In genomic region chr9:59073887-59074286, GRCm38 (mm10) we compare ENCODE assay signal across 21 mouse cellular contexts. TPM values are rescaled to one million over a fixed set of nuclear protein-coding genes. Genes with fewer than 3 reads are reported as not detected.
DNase-seq lines count a peak whose midpoint lies in the region; ATAC-seq lines count a peak whose summit lies in the region.
"Had no signal": no experiment of that assay in that cellular context is flagged by ENCODE, and none has a peak within 500 bp of the region (broad histone marks: within the 10 kb centered on the region; RNA-seq: fewer than 3 reads in every experiment).

No protein-coding gene starts in this region.

- no peak for DNase-seq in forebrain, embryonic 11.5 days (ENCODE audit: low spot score)
- no peak for DNase-seq in neural tube, embryonic 10.5 days (ENCODE audit: extremely low spot score, low spot score)
- no peak for DNase-seq in adrenal gland, postnatal 10 days
- DNase-seq in retina, postnatal 1 day, result no peak
- DNase-seq: cerebellum, adult 2 months; cerebellum, postnatal 36 days; embryo, embryonic 11 days; gastrocnemius, postnatal 14 days; heart, adult 11 months; kidney, adult 9 months; kidney, postnatal 14 days; lung, postnatal 4 days; right cerebral cortex, postnatal 14 days had no signal

- H3K4me3 ChIP-seq in forebrain, embryonic 13.5 days, result no peak overlapping the region
- H3K4me3 ChIP-seq in forebrain, embryonic 11.5 days (ENCODE audit: low read depth, low read length), result no peak overlapping the region
- H3K4me3 ChIP-seq in neural tube, embryonic 14.5 days (ENCODE audit: low read depth, low read length), result no peak overlapping the region
- no peak overlapping the region for H3K4me3 ChIP-seq in midbrain, embryonic 13.5 days (replicated peaks)
- H3K4me3 ChIP-seq: myocyte; neural tube, embryonic 15.5 days had no signal

- no peak overlapping the region for H3K4me2 ChIP-seq in forebrain, embryonic 13.5 days
- H3K4me2 ChIP-seq in forebrain, embryonic 11.5 days (ENCODE audit: low read depth, low read length, severe bottlenecking), result no peak overlapping the region
- no peak overlapping the region for H3K4me2 ChIP-seq in neural tube, embryonic 14.5 days (ENCODE audit: low read depth, low read length)
- no peak overlapping the region for H3K4me2 ChIP-seq in midbrain, embryonic 13.5 days (replicated peaks)
- H3K4me2 ChIP-seq: heart, embryonic 11.5 days; neural tube, embryonic 15.5 days had no signal

- H3K27ac ChIP-seq in forebrain, embryonic 13.5 days, result peak overlapping the region; percentile 73; the same call in 1 of the 2 replicates
- no peak overlapping the region for H3K27ac ChIP-seq in forebrain, embryonic 11.5 days (ENCODE audit: low read depth, low read length)
- H3K27ac ChIP-seq in neural tube, embryonic 14.5 days (ENCODE audit: low read depth, low read length), result no peak overlapping the region
- H3K27ac ChIP-seq in midbrain, embryonic 13.5 days, result 0 out of 2 replicates have a peak overlapping the region, but pooled peaks have one; percentile 21
- H3K27ac ChIP-seq: neural tube, embryonic 15.5 days had no signal

- ATAC-seq in forebrain, embryonic 13.5 days, result no peak
- no peak for ATAC-seq in forebrain, embryonic 11.5 days (replicated peaks; ENCODE audit: low FRiP score)
- ATAC-seq in neural tube, embryonic 14.5 days (ENCODE audit: low read depth), result peak; percentile 32; the same call in 1 of the 2 replicates
- ATAC-seq in midbrain, embryonic 13.5 days, result 0 out of 2 replicates have a peak, but pooled peaks have one; percentile 28
- ATAC-seq: CD4-positive, CD25-positive, alpha-beta regulatory T cell, adult 4 months; intestine, embryonic 16.5 days had no signal

- no peak overlapping the region for H3K9ac ChIP-seq in forebrain, embryonic 13.5 days
- H3K9ac ChIP-seq in forebrain, embryonic 11.5 days (ENCODE audit: low read length), result no peak overlapping the region
- H3K9ac ChIP-seq in neural tube, embryonic 14.5 days (replicated peaks; ENCODE audit: low read depth, low read length), result no peak overlapping the region
- no peak overlapping the region for H3K9ac ChIP-seq in midbrain, embryonic 13.5 days (replicated peaks)
- H3K9ac ChIP-seq: neural tube, embryonic 15.5 days had no signal

- H3K36me3 ChIP-seq in forebrain, embryonic 13.5 days (ENCODE audit: poor library complexity, severe bottlenecking), result no peaks in the 10 kb centered on the region
- no peaks in the 10 kb centered on the region for H3K36me3 ChIP-seq in forebrain, embryonic 11.5 days (ENCODE audit: control insufficient read depth, insufficient read depth, low read length)
- no peaks in the 10 kb centered on the region for H3K36me3 ChIP-seq in neural tube, embryonic 14.5 days (ENCODE audit: control insufficient read depth, insufficient read depth, low read length)
- no peaks in the 10 kb centered on the region for H3K36me3 ChIP-seq in midbrain, embryonic 13.5 days
- H3K36me3 ChIP-seq: neural tube, embryonic 15.5 days had no signal

- H3K27me3 ChIP-seq in forebrain, embryonic 13.5 days, result no peaks in the 10 kb centered on the region; the same call in 1 of the 2 replicates
- H3K27me3 ChIP-seq in forebrain, embryonic 11.5 days (ENCODE audit: control insufficient read depth, insufficient read depth, low read length), result no peaks in the 10 kb centered on the region
- H3K27me3 ChIP-seq in neural tube, embryonic 14.5 days (ENCODE audit: control insufficient read depth, insufficient read depth, low read length), result no peaks in the 10 kb centered on the region
- H3K27me3 ChIP-seq in midbrain, embryonic 13.5 days, result peaks cover 4% of the 10 kb centered on the region; the same call in 1 of the 2 replicates
- H3K27me3 ChIP-seq: neural tube, embryonic 15.5 days had no signal

- peaks cover 37% of the 10 kb centered on the region for H3K4me1 ChIP-seq in forebrain, embryonic 13.5 days
- H3K4me1 ChIP-seq in forebrain, embryonic 11.5 days (replicated peaks; ENCODE audit: control insufficient read depth, insufficient read depth, low read length), result peaks cover 15% of the 10 kb centered on the region; the same call in 1 of the 2 replicates
- H3K4me1 ChIP-seq in neural tube, embryonic 14.5 days (ENCODE audit: control insufficient read depth, insufficient read depth, low read length), result peaks cover 22% of the 10 kb centered on the region; the same call in 1 of the 2 replicates
- peaks cover 34% of the 10 kb centered on the region for H3K4me1 ChIP-seq in midbrain, embryonic 13.5 days (replicated peaks)

- 61% methylated on average over 4 of the region's 4 CpGs for WGBS in forebrain, embryonic 13.5 days
- 84% methylated on average over 4 of the region's 4 CpGs for WGBS in forebrain, embryonic 11.5 days
- WGBS in neural tube, embryonic 14.5 days, result 58% methylated on average over 4 of the region's 4 CpGs
- WGBS in midbrain, embryonic 13.5 days, result 62% methylated on average over 4 of the region's 4 CpGs

- no peaks in the 10 kb centered on the region for H3K9me3 ChIP-seq in forebrain, embryonic 13.5 days (replicated peaks)
- H3K9me3 ChIP-seq in forebrain, embryonic 11.5 days (ENCODE audit: control insufficient read depth, low read length), result no peaks in the 10 kb centered on the region
- no peaks in the 10 kb centered on the region for H3K9me3 ChIP-seq in neural tube, embryonic 14.5 days (ENCODE audit: control insufficient read depth, low read length)
- no peaks in the 10 kb centered on the region for H3K9me3 ChIP-seq in midbrain, embryonic 13.5 days
- H3K9me3 ChIP-seq: neural tube, embryonic 15.5 days had no signal

RNA-seq across cellular contexts. Expression of gene Neo1, which starts 37.6 kb away (rescaled TPM):
- 33.7 and 35.6 TPM in 2 replicates for polyA plus RNA-seq in forebrain, embryonic 13.5 days (2015; fragmentation: Nextera tagmentation; extraction: Ambion mirVana)
- 38.6 and 41.8 TPM in 2 replicates for polyA plus RNA-seq in forebrain, embryonic 11.5 days (2014; fragmentation: Nextera tagmentation; extraction: Ambion mirVana)
- polyA plus RNA-seq in neural tube, embryonic 14.5 days (2014; fragmentation: Nextera tagmentation; extraction: Ambion mirVana), result 58.5 and 59.7 TPM in 2 replicates
- polyA plus RNA-seq in midbrain, embryonic 13.5 days (2015; fragmentation: Nextera tagmentation; extraction: Ambion mirVana), result 36.6 and 40.8 TPM in 2 replicates
- total RNA-seq in adrenal gland, postnatal 10 days (2021), result 10 to 100 TPM; 46.1 to 58.6 TPM

Comparison
In these comparisons a context has a peak if more than half of its experiments do, and no peak if none do; other contexts are left out.
1. H3K27ac ChIP-seq: peak in forebrain, embryonic 13.5 days (single experiment) and midbrain, embryonic 13.5 days (single experiment); none in forebrain, embryonic 11.5 days (single experiment) and neural tube, embryonic 14.5 days (single experiment).
2. ATAC-seq: peak in neural tube, embryonic 14.5 days (single experiment) and midbrain, embryonic 13.5 days (single experiment); none in forebrain, embryonic 13.5 days (single experiment) and forebrain, embryonic 11.5 days (single experiment).